ENCODE assay signal across 9 mouse cellular contexts in the genomic region with DNA sequence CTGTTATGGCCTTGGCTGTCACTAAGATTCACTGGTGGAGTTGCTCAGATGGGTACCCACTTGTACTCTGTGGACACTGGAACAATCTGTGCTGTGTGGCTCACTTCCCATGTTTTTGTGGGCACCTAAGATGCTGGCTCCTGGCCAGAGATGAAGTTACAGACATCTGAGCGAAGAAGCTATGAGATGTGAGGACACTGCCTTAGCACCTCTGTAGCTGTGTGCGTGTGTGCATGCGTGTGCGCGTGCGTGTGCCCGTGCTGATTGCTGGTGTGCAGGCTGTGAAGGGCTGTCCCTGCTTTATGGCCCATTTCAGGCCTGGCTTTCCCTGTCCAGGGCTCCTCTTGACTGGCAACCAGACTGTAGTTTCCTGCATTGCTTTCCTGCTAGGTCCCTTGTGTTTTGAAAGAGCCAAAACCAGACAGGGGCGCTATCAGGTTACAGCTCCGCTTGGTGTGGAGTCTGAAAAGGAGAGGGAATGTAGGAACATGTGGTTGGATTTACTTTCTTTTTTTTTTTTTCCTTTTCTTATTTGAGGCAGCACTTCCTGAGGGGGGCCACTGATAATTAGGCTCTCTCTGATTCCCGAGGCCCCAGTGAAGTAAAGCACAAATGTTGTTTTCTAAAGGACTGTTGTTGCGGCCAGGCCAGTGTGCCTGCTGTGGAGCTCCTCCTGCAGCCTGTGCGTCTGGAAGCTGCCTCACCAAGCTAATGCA. TPM values are rescaled to one million over a fixed set of nuclear protein-coding genes. Genes with fewer than 3 reads are reported as not detected.
DNase-seq lines count a peak whose midpoint lies in the region; ATAC-seq lines count a peak whose summit lies in the region.
"Had no signal": no experiment of that assay in that cellular context is flagged by ENCODE, and none has a peak within 500 bp of the region (broad histone marks: within the 10 kb centered on the region; RNA-seq: fewer than 3 reads in every experiment).

No protein-coding gene starts in this region.

- peak overlapping the region; percentile 85 for H3K27ac ChIP-seq in kidney, embryonic 16.5 days (ENCODE audit: low read length)
- peak overlapping the region; percentile 74 to 75 for H3K27ac ChIP-seq in heart, embryonic 14.5 days (replicated peaks in 1 of 2; ENCODE audit: control insufficient read depth in 1 of 2, insufficient read depth in 1 of 2, low read depth in 2 of 2, low read length in 2 of 2)

- no peak overlapping the region; the same call in 1 of the 2 replicates for H3K9ac ChIP-seq in kidney, embryonic 16.5 days (replicated peaks; ENCODE audit: low read length)
- H3K9ac ChIP-seq in heart, embryonic 14.5 days (ENCODE audit: low read length): peak overlapping the region; percentile 51

- H3K4me1 ChIP-seq in kidney, embryonic 16.5 days (ENCODE audit: insufficient read depth, low read length): peaks cover 76% of the 10 kb centered on the region
- peaks cover 62 to 77% of the 10 kb centered on the region in 2 experiments for H3K4me1 ChIP-seq in heart, embryonic 14.5 days (ENCODE audit: control insufficient read depth in 2 of 2, insufficient read depth in 2 of 2, low read length in 2 of 2)

- no peak for DNase-seq in kidney, adult 9 months
- peak; percentile 74 for DNase-seq in embryo, embryonic 9.5 days (ENCODE audit: extremely low spot score)
- DNase-seq in lung, postnatal 10 days: peak; percentile 19
- DNase-seq in thymus, adult 18-20 months: no peak
- DNase-seq in urinary bladder, postnatal 25 days (ENCODE audit: low spot score): no peak
- no peak for DNase-seq in frontal cortex, postnatal 10 days (ENCODE audit: low spot score in 2 of 2)

- peak; percentile 72; the same call in 1 of the 2 replicates for ATAC-seq in kidney, embryonic 16.5 days (ENCODE audit: low FRiP score, low TSS enrichment)
- peak; percentile 41 for ATAC-seq in heart, embryonic 14.5 days (ENCODE audit: insufficient number of reproducible peaks, insufficient read depth, low FRiP score, low read depth)

- H3K4me3 ChIP-seq in kidney, embryonic 16.5 days (ENCODE audit: low read length): no peak overlapping the region
- no peak overlapping the region for H3K4me3 ChIP-seq in heart, embryonic 14.5 days (ENCODE audit: control insufficient read depth in 1 of 2, insufficient read depth in 1 of 2, low read depth in 1 of 2, low read length in 2 of 2)
- H3K4me3 ChIP-seq: erythroblast, embryonic 14.5 days had no signal

- no peaks in the 10 kb centered on the region for H3K9me3 ChIP-seq in kidney, embryonic 16.5 days (ENCODE audit: low read length)
- H3K9me3 ChIP-seq in heart, embryonic 14.5 days (ENCODE audit: control insufficient read depth, low read length): no peaks in the 10 kb centered on the region

- WGBS in kidney, embryonic 16.5 days: 17% methylated on average over 12 of the region's 12 CpGs
- WGBS in heart, embryonic 14.5 days: 35% methylated on average over 12 of the region's 12 CpGs

- peak overlapping the region; percentile 19; the same call in 1 of the 2 replicates for H3K4me2 ChIP-seq in kidney, embryonic 16.5 days (replicated peaks; ENCODE audit: low read depth, low read length)
- peak overlapping the region; percentile 7; the same call in 1 of the 2 replicates for H3K4me2 ChIP-seq in heart, embryonic 14.5 days (ENCODE audit: low read length)

- no peaks in the 10 kb centered on the region for H3K36me3 ChIP-seq in kidney, embryonic 16.5 days (ENCODE audit: insufficient read depth, low read length)
- H3K36me3 ChIP-seq in heart, embryonic 14.5 days (ENCODE audit: control insufficient read depth, insufficient read depth, low read length): no peaks in the 10 kb centered on the region; the same call in 1 of the 2 replicates

- no peaks in the 10 kb centered on the region for H3K27me3 ChIP-seq in kidney, embryonic 16.5 days (ENCODE audit: insufficient read depth, low read length)
- H3K27me3 ChIP-seq in heart, embryonic 14.5 days (ENCODE audit: control insufficient read depth, insufficient read depth, low read length): no peaks in the 10 kb centered on the region

RNA-seq across cellular contexts. Expression of gene Igsf3, which starts 21.3 kb away (rescaled TPM):
- 24.8 and 26.1 TPM in 2 replicates for polyA plus RNA-seq in kidney, embryonic 16.5 days (2015; fragmentation: Nextera tagmentation; extraction: Ambion mirVana)
- 25.5 and 28.1 TPM in 2 replicates for polyA plus RNA-seq in heart, embryonic 14.5 days (2014; fragmentation: Nextera tagmentation; extraction: Ambion mirVana)

Comparison
In these comparisons a context has a peak if more than half of its experiments do, and no peak if none do; other contexts are left out.
1. DNase-seq: peak in embryo, embryonic 9.5 days (single experiment) and lung, postnatal 10 days (single experiment); none in kidney, adult 9 months (single experiment), thymus, adult 18-20 months (0 of 2), urinary bladder, postnatal 25 days (single experiment) and frontal cortex, postnatal 10 days (0 of 2).